Mouse (Mus musculus): ENCODE results near the gene Gm8113. TPM values are rescaled to one million over a fixed set of nuclear protein-coding genes. Genes with fewer than 3 reads are reported as not detected.

Gm8113 gene
- polyA plus RNA-seq (2012; rRNA removed), result 5.9 TPM in 2 replicates

DNA sequence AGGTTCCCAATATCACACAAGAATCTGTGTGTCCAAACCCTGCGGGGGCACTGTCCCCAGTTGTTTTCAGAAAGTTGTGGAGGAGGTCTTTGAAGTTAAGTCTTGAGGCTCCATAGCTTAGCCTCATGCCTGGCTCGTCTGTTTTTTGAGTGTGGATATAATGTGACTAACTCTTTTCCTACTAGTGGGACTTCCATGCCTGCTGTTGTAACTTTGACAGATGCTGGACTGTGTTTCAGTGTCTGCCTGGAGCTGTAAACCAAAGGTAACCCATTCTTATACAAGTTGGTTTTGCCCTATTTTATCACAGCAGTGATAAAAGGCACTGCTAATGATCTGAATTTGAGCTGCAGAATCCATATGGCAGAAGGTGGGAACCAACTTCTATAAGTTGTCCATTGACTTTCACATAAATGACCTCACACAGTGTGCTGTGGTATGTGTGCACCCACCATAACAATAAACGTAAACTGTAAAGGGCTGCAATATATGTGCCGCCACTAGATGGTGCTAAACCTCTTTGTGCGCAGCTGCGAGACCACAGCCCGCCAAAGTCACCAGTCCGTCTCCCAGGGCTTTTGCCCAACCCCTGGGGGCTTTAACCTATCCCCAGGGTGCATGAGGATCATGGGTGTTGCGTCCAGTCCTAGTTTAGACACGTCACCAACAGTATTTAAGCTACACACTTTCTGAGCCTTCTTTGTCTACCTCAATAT is at the start of gene Gm8113:
Gene Gm8113 (plus strand): TSS at position 703 of the 716 bp plus-strand sequence.

DNA sequence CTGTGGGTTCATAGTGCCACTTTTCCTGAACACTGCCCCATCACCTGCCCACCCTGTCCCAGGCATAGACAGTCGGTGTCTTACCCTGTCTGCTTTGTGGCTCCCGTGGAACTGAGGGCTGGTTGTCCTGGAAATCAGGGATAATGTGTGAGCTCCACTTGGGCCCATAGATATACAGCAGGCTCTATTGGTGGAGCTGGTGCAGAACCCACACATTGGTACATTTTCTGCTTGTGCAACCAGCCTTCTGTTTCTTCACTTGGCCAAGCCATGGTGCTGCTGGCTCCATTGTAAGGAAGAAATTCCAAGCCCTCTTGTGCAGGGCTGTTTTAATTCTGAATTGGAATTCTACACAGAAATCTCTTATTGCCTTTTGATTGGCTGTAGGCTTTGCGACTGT is 49.8 kb upstream of the Gm8113 start, which contains the start of gene Ear1:
Gene Ear1 (minus strand): TSS at position 101 of the 400 bp plus-strand sequence.

DNA sequence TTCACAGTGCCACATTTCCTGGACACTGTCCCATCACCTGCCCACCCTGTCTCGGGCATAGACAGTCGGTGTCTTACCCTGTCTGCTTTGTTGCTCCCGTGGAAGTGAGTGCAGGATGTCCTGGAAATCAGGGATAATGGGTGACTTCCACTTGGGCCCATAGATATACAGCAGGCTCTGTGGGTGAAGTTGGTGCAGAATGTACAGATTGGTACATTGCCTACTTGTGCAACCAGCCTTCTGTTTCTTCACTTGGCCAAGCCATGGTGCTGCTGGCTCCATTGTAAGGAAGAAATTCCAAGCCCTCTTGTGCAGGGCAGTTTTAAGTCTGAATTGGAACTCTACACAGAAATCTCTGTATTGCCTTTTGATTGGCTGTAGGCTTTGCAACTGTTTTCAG is 1.7 kb upstream of the Gm8113 start, which contains the start of gene Ear10:
Gene Ear10 (minus strand): TSS at position 101 of the 400 bp plus-strand sequence.

DNA sequence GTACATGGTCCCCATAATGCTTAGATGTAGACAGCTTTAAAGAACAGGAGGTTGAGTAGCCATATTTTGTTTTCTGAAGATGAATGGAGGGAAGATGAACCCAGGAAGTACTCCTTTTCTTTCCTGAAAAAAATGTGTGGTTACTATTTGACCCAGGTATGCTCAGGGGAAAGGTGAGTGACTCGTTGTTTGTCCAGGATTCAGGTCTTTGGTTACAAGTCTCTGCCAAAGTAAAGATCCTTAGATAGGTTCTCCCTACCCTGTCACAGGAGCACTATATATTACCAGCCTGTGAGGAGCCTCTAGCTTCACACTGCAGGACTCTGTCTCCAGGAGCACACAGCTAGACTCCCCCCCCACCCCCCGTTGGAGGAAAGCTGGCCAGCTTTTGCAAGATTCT is 31.6 kb downstream of the Gm8113 start, which contains the start of gene Ang5:
Gene Ang5 (plus strand): TSS at position 301 of the 400 bp plus-strand sequence.

Other genes with a start within 250 kb of the Gm8113 start
- not detected in 2 replicates for gene Gm8165, start 248.2 kb upstream of the Gm8113 start, polyA plus RNA-seq (2012; rRNA removed)
- gene Gm7324, start 227.6 kb upstream of the Gm8113 start, polyA plus RNA-seq (2012; rRNA removed), result 0.66 and 1.0 TPM in 2 replicates
- gene Gm16506, start 197.9 kb upstream of the Gm8113 start, polyA plus RNA-seq (2012; rRNA removed), result not detected in 2 replicates
- not detected in 2 replicates for gene Gm6526, start 177.5 kb upstream of the Gm8113 start, polyA plus RNA-seq (2012; rRNA removed)
- gene Gm8180, start 140.6 kb upstream of the Gm8113 start, polyA plus RNA-seq (2012; rRNA removed), result not detected in 2 replicates
- not detected in 2 replicates for gene Ear1, start 49.9 kb upstream of the Gm8113 start, polyA plus RNA-seq (2012; rRNA removed)
- not detected in 2 replicates for gene Ear10, start 1.8 kb upstream of the Gm8113 start, polyA plus RNA-seq (2012; rRNA removed)
- not detected in 2 replicates for gene Ang5, start 31.7 kb downstream of the Gm8113 start, polyA plus RNA-seq (2012; rRNA removed)
- not detected in 2 replicates for gene Ang6, start 76.9 kb downstream of the Gm8113 start, polyA plus RNA-seq (2012; rRNA removed)
- gene Ear2, start 177.3 kb downstream of the Gm8113 start, polyA plus RNA-seq (2012; rRNA removed), result 0.13 TPM in 1 of 2 replicates, not detected in the other
- not detected in 2 replicates for gene Gm3327, start 198.5 kb downstream of the Gm8113 start, polyA plus RNA-seq (2012; rRNA removed)

All from central nervous system, embryonic 18 days (tissue).